Mouse (Mus musculus) left cerebral cortex, postnatal 36 days (tissue): ENCODE measurements around the gene Rcbtb2. TPM values are rescaled to one million over a fixed set of nuclear protein-coding genes. Genes with fewer than 3 reads are reported as not detected.

Source experiments
- DNase-seq, 2 experiments: peaks; one replicate each; pipeline ENCODE4 v3.0.0; 2021 to 2022; ENCODE audit warnings: low spot score in 2 of 2, mixed read lengths in 1 of 2
- intact Hi-C: fragments of 180-260 bp; cut with DNase I; formaldehyde crosslinking; loops from one replicate; pipeline ENCODE4 v1.15.1; 2025
- microRNA-seq: library from miRNA; unstranded; fragments of <30 nt; microRNA quantifications from one replicate; pipeline ENCODE4 v1.2.0, GENCODE M21; 2022
- total RNA-seq, 2 experiments: library from RNA; stranded (reverse); gene quantifications; 2 replicates each; pipeline ENCODE4 v1.2.3; 2021

The Rcbtb2 gene
- total RNA-seq, 2 experiments from 2014 or later: 18.4 to 22.9 TPM

DNA sequence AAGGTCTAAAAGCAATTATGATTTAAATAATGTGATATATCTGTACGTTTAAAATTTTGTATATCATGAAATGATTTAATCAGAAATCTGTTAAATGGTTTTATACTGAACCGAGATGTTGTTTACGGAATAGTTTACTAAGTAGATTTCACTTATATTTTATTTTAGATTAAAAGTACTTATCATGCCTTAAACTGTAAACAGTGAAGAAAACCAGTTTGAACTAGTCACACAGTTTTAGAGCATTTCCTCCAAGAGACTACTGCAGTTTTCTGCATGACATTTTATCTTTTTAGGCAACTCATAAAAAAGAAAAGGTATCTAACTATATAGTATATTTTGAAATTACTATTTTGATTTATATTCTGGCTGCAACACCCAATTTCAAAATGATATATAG lies 117.0 kb downstream of the Rcbtb2 start:
- no peak for DNase-seq
- intact Hi-C loops: no loop called here

DNA sequence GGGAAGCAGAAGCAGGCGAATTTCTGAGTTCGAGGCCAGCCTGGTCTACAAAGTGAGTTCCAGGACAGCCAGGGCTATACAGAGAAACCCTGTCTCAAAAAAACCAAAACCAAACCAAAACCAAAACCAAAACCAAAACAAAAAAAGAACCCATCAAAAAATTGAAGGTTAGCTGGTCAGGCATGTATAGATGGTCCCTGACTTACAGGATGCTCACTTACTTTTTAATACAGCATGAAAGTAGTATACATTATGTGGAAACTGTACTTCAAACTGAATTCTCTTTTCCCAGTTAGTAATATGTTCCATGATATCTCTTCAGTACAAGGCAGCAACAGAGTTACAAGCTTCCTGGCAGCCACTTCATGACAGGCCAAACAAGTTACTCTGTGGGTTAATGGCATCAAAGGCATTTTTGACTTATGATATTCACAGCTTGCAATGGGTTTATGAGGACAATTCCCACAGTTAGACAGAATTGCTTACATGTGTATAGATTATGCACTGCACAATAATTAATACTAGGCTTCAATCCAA lies 121.3 kb downstream of the Rcbtb2 start:
- intact Hi-C loops: no loop called here
- DNase-seq: no peak

DNA sequence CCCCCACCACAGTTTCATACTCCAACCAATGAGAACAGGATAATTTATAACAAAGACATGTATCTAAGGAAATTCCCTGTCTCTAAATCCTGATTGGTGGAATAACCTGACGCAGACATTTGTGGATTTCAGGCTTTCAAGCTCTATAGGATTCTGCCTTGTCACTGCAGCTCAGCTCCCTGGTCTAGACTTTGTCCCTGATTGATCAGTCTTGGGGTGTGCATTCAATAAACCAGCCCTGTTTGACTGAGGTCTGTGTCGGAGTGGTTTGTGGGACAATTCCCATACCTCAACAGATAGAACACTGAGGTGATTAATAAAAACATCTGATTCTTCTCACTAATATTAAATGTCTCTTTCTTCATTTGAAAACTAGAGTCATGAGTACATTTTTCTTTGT lies 127.2 kb downstream of the Rcbtb2 start:
- no peak for DNase-seq
- intact Hi-C loops: no loop called here

DNA sequence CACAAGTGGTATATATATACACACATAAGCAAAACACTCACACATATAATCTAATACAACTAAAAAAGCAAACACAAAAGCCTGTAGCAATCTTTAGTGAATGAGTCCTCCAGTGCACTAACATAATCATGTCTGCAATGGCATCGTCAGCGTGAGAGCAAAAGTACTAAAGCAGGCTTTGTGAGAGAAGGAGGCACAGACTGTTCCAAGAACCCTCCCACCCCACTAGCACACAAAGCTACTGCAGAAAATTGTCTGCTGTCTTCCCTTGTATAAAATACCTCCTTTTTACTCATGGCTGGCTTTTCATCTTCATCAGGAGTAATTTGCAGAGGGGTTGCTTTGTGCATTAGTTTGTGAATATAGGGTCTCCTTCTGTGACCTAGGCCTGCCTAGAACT lies 129.4 kb downstream of the Rcbtb2 start:
- intact Hi-C loops: no loop called here
- DNase-seq: no peak

DNA sequence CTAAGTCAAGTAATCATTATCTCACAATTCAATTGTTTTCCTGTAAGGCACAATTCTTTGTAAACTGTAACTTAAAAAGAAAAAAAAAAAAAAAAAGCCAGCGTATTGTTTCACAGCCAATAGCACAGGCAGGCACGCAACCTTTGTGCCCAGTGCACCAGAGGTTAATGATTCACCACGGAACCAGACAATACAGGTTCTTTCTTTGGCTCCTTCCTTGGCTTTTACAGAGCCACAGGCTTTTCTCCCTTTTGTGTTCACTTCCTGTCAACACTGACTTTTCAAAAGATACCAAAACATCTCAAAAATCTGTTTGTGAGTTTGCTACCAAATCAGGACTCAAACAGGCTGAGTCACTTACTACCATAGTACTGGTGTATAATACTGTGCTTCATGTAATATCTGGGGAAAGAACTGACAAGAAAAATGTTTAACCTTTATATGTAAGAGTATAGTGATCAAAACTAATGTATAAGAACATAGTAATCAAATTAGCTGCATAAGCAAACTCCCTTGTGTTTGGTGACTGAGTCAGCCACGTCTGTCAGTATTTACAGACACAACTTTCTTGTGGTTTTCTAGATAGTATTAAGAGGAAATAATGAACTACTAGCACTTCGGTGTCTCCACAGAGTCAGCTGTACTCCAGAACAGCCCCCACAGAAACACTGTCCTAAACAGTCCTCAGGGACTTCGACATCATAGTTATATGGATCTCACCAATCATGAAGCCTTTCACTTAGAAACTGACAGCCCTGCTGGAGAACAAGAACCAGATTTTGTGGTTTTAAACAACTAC lies 130.8 kb downstream of the Rcbtb2 start:
- intact Hi-C loops: no loop called here
- DNase-seq: no peak

DNA sequence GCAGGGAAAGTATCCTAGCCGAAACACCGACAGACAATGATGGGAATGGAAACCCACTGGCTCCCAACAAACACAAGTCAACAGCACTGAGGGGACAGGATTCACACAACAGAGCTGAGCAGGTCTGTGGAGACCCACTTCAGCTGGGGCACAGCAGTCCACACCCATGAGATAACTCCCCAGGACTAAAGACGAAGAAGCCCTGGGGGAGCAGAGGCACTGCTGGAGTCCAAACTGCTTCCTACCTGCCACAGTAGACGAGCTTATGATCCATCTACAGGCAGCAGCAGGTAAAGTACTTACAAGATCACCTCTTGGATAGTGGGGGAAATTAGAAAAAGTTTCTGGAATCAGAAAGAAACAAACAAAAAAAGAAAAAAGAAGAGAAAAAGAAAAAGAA lies 131.6 kb downstream of the Rcbtb2 start:
- intact Hi-C loops: no loop called here
- no peak for DNase-seq

DNA sequence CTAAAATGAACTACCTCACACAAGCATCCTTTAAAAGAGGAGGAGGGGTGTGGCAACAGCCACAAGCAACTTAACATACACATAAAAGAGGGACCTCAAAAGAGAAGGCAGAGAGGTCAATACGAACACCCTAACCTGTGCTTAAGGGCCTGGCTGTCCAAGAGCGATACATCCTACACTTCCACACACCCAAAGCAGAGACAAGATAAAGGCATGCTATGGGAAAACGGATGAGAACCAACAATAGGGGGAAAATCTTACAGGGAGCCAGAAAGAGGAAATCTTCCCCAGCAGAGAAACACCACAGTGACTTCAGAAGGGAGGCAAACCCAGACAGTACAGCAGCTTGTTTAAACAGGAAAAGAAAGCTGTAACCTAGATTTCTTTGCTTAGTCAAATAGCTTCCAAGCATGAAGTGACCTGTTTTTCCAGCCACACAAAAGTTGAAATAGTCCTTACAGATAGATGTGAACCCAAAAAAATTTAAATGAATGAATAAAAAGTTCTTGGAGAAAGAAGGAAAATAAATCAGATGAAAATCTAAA lies 132.7 kb downstream of the Rcbtb2 start:
- DNase-seq: no peak

DNA sequence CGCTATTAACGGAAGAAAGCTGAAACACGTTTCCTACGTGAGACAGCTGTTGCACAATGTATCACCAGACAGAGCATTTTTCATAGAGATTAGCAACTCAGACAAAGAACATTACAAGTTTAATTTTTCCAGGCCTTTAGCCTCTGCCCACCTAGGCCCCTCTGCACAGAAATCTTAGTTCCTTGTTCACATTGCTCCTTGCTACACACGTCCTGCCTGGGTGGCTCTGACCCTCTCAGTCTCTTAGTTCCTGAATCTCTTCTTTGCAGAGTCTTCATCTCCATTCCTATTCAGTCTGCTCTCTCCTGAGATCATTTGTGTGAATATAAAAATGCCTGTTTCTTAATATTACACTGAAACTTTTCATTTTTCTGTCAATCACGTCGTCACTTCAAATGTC lies 134.5 kb downstream of the Rcbtb2 start:
- intact Hi-C loops: no loop called here
- no peak for DNase-seq

More for the DNA sequence above, 132.7 kb downstream of the Rcbtb2 start:
- intact Hi-C loops: no loop called here

Small RNAs within 50 kb of the gene (microRNA-seq; reads per million reads assigned to microRNA genes)
- not detected for gene Mir687

Other genes starting within 250 kb of the Rcbtb2 start
- gene Cysltr2, start 73.9 kb upstream of the Rcbtb2 start, total RNA-seq: 1 to 10 TPM in 1 of 2 experiments, under 1 TPM in 1; 0.57 to 1.5 TPM
- gene Lpar6, start 114.9 kb downstream of the Rcbtb2 start, total RNA-seq: 1 to 10 TPM; 1.3 to 1.6 TPM
- 10 to 100 TPM; 27.4 to 33.2 TPM for gene Rb1, start 202.8 kb downstream of the Rcbtb2 start, total RNA-seq